Mouse (Mus musculus) T-cell, adult 2 months (primary cell): ENCODE data around the gene Auts2.

Experiments used
- DNase-seq: peaks from one replicate; pipeline ENCODE4 v3.0.0; 2022; ENCODE audit warnings: low spot score

The Auts2 gene

GRCm38 (mm10) chr5:132083753-132084326 is 459.3 kb downstream of the Auts2 start:
- no peak for DNase-seq

DNA sequence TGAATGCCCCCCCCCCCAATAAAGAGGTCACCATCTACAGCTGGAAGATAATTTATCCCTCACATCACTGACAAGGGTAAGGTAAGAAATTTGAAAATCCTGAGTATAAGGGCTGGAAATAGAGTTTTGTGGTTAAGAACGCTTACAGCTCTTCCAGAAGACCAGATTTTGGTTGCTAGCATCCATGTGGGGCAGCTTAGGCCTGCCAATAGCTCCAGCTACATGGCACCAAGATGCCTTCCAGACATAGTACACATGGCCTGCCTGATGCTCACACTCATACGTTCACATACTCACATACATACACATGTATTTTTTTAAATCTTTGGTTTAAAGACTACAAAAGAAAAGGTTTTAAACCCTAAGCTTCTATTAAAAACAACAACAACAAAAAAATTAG is 467.2 kb downstream of the Auts2 start:
- DNase-seq, result no peak

GRCm38 (mm10) chr5:132074724-132075374 is 468.3 kb downstream of the Auts2 start:
- DNase-seq, result no peak

- no peak for DNase-seq
Measured at GRCm38 (mm10) chr5:132074360-132074723, 468.8 kb downstream of the Auts2 start.

- no peak for DNase-seq
Measured at GRCm38 (mm10) chr5:132073677-132074359, 469.3 kb downstream of the Auts2 start.

DNA sequence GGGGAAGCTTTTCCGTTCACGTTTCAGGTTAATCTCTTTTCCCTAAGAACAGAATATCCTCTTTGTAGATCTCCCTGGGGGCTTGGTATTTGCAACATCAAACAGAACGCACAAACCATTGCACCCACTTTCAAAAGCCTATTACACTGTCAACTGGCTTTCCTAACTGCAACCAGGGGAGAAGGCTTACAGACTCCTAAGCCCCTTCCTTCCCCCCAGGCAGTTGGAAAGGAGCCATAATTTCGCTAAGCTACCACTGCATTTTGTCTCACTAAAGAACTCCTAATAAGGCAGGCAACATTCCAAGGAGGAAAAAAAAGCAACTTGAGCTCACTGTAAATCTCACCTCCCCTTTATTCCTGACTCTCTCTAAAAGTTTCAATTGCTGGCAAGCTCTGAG is 470.8 kb downstream of the Auts2 start:
- no peak for DNase-seq

- no peak for DNase-seq
Measured at GRCm38 (mm10) chr5:132067750-132068739, 475.1 kb downstream of the Auts2 start.

DNA sequence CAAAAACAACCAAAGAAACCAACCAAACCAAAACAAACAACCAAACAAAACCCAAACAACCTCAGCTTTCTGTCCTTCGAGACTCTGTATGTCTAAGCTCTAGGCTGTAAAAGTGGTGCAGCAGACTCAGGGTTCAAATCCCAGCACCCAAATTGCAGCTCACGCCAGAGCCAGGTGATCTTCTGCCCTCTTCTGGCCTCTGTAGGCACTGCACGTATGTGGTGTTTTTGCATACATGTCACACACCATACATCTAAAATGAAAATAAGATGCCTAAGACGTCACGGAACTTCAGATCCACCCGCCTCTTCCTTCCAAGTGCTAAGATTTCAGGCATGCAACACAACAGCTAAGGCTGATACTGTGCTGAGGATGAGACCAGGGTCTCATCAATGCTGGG is 483.0 kb downstream of the Auts2 start:
- no peak for DNase-seq

DNA sequence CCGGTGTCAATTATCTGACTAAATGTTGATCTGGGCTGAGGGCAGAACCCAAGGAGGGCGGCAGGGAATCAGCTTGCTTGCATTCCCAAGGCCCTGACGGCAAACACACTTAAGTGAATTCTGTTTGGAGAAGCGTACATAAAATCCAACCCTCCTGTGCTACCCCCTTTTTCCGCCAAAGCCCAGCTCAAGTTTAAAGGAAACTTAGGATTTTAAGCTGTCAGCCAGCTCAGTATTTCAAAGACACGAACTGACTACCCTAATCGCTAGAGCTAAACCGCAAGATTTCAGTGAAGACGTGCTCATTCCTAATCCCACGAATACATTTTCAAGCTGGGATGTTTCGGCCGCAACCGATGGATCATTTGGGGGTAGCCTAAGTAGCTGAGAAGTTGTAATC is 490.5 kb downstream of the Auts2 start:
- DNase-seq, result no peak

DNA sequence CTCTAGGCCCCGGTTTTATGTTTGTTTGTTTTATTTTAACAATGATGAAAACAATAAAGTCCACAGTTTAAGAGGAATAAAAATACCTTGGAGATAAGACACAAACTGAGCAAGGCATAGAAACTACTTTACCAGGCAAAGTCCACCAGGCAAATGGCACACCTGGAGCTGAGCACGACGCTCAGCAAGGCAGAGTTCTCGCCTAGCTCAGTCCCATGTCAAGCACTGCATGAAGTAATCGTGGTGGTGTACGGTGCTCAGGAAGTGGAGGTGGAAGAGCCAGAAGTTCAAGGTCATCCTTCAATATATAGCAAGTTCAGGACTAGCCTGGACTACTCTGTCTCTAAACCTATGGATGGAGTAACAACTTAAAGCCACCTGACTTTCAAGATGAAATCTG is 503.6 kb downstream of the Auts2 start:
- DNase-seq, result no peak

GRCm38 (mm10) chr5:132033491-132034350 is 509.4 kb downstream of the Auts2 start:
- DNase-seq, result no peak

DNA sequence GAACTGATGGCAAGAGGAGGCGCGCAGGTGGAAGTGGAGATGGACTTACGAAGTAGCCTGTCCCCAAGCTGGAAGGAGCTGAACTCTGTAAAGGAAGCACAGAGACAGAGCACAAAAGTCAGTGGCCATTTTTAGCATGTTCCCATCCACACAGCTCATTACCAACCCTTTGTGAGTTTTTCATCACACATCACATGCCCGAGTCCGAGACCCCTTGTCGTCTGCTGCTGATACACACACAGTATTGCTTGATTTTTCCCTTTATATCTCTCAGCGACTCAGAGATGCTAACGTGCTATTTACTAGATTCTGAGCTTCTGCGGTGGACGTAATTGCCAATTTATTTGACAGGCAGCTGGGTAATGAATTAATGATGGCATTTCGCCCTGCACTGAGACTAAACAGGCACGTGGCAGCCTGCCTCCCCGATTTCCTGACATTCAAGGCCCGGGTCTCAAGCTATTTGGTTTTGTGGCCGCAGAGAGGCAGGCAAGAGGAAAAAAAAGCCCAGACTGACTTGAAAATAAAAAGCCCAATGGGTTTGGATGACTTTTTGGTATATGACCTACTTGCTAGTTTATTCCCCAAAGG is 512.1 kb downstream of the Auts2 start:
- DNase-seq, result no peak

DNA sequence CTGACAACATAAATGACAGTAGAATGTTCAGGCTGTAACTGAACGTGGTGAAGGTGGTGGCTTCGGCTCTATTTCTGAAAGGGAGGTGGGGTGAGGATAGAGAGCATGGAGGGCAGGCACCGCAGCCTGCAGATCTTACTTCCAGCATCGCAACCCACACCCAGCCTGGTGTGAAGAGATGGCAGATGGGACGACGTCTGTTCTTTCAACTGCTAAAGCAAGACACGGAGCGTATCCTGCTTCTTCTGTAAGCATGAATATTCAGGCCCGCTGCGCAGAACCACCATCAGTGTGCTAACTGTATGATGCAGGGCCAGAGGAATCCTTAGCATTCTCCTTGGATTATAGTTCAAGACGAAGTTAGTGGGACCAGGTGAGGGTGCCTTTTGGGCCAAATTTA is 513.5 kb downstream of the Auts2 start:
- no peak for DNase-seq

GRCm38 (mm10) chr5:132029038-132029437 is 514.1 kb downstream of the Auts2 start:
- DNase-seq, result no peak

DNA sequence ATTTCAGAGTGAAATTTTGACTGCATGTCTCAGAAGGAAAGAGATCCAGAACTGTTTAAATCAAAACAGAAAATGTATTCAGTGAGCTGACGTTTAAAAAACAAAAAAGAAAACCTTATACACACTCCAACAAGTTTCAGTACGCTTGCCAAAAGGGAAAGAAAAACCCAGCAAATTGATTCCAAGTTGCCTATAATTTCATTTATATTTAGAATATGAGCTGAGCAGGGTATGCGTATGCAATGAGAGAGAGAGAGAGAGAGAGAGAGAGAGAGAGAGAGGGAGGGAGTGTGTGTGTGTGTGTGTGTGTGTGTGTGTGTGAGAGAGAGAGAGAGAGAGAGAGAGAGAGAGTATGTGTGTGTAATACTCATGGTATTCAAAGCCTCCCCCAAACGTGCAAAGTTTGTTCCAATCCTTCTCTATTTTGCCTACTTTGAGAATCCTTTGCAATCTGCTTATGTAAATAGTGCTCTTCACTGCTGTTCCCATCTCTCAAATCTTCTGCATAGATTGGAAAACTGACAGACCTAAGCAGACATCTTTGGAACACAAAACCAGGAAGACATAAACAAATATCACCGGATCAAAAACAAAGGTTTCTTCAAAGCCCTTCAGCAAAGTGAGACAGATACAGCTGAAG is 515.2 kb downstream of the Auts2 start:
- no peak for DNase-seq

DNA sequence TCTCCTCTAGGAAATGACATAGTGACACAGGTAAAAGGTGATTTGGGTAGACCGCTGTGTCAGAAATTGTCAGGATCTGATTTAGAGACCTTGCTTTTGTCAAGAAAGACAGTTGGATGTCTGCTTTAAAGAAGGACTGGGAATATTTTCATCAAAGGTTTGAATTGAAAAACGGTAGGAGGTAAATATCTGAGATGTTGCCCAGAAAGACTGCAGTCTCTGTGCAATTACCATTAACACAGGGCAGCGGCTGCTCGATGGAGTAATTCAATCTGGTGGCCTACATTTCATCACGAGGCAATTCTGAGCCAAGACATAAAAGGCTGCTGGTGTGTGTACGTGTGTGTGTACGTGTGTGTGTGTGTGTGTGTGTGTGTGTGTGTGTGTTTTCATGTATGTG is 529.8 kb downstream of the Auts2 start:
- no peak for DNase-seq

GRCm38 (mm10) chr5:132011795-132012194 is 531.3 kb downstream of the Auts2 start:
- DNase-seq, result no peak

DNA sequence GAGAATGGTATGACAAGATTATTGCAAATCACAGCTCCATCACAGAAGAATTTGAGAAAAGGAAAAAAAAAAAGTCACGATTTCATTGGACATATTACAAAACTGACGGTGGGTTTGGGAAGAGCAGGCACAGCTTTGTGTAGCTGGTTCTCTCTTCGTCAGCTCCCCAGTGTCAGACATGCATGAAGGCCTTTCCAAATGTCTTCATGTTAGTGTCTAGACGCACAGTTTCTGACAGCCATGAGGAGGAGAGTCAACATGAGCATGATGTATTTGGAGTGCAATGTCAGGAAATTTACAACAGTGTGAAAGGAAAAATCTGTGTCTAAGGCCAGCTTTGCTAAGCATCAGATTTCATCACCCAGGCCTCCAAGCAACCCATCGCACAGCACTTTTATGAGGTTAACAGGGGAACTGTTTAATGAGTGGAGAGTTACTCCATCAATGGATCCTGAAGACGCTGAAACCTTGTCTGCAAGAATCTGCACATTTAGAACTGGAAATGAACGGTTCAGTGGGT is 534.4 kb downstream of the Auts2 start:
- no peak for DNase-seq

DNA sequence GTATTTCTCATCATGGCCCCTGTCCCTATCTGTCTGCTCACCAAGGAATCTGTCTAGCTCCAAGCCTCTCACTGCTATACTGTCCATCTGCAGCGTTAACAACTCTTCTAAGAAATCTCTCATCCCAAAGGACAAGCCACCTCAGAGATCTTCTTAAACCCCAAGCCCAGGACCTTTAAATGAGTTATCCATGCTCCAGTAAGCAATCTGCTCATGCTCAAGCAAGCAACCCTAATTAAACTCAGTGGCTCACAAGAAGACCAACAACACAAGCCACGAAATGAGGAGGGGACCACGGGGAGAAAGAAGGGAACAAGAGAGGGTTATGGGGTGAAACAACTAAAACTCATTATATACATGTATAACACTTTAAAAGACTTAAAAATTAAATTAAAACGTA is 535.2 kb downstream of the Auts2 start:
- no peak for DNase-seq

- no peak for DNase-seq
Measured at GRCm38 (mm10) chr5:131992681-131993211, 550.4 kb downstream of the Auts2 start.
